Mouse (Mus musculus): Measurements from ENCODE around the gene 6330409D20Rik. TPM values are rescaled to one million over a fixed set of nuclear protein-coding genes. Genes with fewer than 3 reads are reported as not detected.

6330409D20Rik gene
- total RNA-seq, 1 experiment from 2014 or later: not detected

DNA sequence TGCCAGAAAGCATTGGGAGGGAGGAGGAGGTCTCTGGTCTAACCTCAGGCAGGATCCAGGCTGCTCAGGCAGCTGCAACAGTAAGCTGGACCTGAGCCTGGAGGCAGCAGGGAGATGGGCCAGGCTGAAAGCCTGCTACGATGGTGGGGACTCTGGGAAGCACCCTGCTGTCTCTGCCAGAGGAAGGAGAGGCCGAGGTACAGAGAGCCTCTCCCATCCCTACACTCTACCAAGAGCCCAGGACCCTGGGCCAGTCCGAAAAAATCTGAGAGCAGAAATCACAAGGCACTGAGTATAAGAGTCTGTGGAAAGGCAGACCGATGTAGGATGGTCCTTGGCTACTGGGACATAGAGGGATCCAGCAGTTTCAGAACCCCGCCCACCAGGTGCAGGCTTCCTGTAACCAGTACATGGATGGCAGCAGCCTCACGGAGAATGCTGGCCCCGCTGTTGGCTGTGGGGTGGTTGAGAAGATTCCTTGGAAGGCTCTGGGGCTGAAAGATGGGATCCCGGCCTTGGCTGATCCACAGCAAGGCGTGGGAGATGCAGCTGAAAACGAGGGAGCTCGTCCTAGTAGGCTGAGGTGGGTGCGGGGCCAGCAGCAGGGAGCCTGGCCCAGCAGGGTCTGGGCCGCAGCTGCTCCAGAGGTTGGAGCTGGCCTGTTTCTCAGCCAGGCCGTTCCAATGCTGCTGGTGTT is 57.9 kb downstream of the 6330409D20Rik start:
- ATAC-seq (ENCODE audit: extremely low read depth, insufficient number of reproducible peaks, low FRiP score, poor library complexity, severe bottlenecking): no peak

Other genes with a start within 250 kb of the 6330409D20Rik start
- 36.8 and 38.4 TPM in 2 replicates for gene Fam102a, start 205.7 kb downstream of the 6330409D20Rik start, total RNA-seq (2017)
- 38.6 and 47.6 TPM in 2 replicates for gene Dpm2, start 170.2 kb downstream of the 6330409D20Rik start, total RNA-seq (2017)
- 1.3 and 1.4 TPM in 2 replicates for gene Pip5kl1, start 166.2 kb downstream of the 6330409D20Rik start, total RNA-seq (2017)
- not detected in 2 replicates for gene 9430097D07Rik, start 165.3 kb downstream of the 6330409D20Rik start, total RNA-seq (2017)
- gene St6galnac4, start 153.9 kb downstream of the 6330409D20Rik start, total RNA-seq (2017): 13.6 and 16.9 TPM in 2 replicates
- 4.7 and 5.4 TPM in 2 replicates for gene St6galnac6, start 141.3 kb downstream of the 6330409D20Rik start, total RNA-seq (2017)
- not detected in 2 replicates for gene Ak1, start 119.3 kb downstream of the 6330409D20Rik start, total RNA-seq (2017)
- 0.25 TPM in 1 of 2 replicates, not detected in the other for gene Eng, start 94.4 kb downstream of the 6330409D20Rik start, total RNA-seq (2017)
- gene Fpgs, start 36.9 kb downstream of the 6330409D20Rik start, total RNA-seq (2017): 9.0 and 10.1 TPM in 2 replicates
- 97.2 and 121 TPM in 2 replicates for gene Cdk9, start 27.9 kb downstream of the 6330409D20Rik start, total RNA-seq (2017)
- gene Sh2d3c, start 20.0 kb downstream of the 6330409D20Rik start, total RNA-seq (2017): 151 and 152 TPM in 2 replicates
- 28.0 and 31.1 TPM in 2 replicates for gene Tor2a, start 16.2 kb upstream of the 6330409D20Rik start, total RNA-seq (2017)
- 0.12 and 0.47 TPM in 2 replicates for gene Ttc16, start 34.6 kb upstream of the 6330409D20Rik start, total RNA-seq (2017)
- gene Ptrh1, start 34.8 kb upstream of the 6330409D20Rik start, total RNA-seq (2017): 2.0 TPM in 1 of 2 replicates, not detected in the other
- gene Cfap157, start 43.4 kb upstream of the 6330409D20Rik start, total RNA-seq (2017): not detected in 2 replicates
- gene Stxbp1, start 106.2 kb upstream of the 6330409D20Rik start, total RNA-seq (2017): 2.3 and 3.3 TPM in 2 replicates
- 6.1 and 9.7 TPM in 2 replicates for gene Fam129b, start 135.1 kb upstream of the 6330409D20Rik start, total RNA-seq (2017)
- gene Rpl12, start 220.5 kb upstream of the 6330409D20Rik start, total RNA-seq (2017): 1,202 and 1,236 TPM in 2 replicates
- 13.5 and 14.9 TPM in 2 replicates for gene Lrsam1, start 220.6 kb upstream of the 6330409D20Rik start, total RNA-seq (2017)
- 1.2 TPM in 2 replicates for gene Slc2a8, start 241.1 kb upstream of the 6330409D20Rik start, total RNA-seq (2017)

Measured in neutrophil, adult 5-6 weeks (primary cell).